Mouse (Mus musculus) G1E (cell line): Measurements from ENCODE around the gene Gm21820. TPM values are rescaled to one million over a fixed set of nuclear protein-coding genes. Genes with fewer than 3 reads are reported as not detected.
"Not testable (repeated sequence)": the region's sequence is repeated elsewhere in the genome, so short reads cannot be mapped to it uniquely, and the experiment has no call there.

ENCODE experiments used
- ATAC-seq: 2 replicates; pipeline ENCODE4 v1.8.0; 2016; ENCODE audit warnings: mild to moderate bottlenecking; ENCODE audit not compliant: insufficient number of reproducible peaks, poor library complexity, low FRiP score, severe bottlenecking; ENCODE audit errors: extremely low read depth
- DNase-seq: peaks from one replicate; pipeline ENCODE4 v3.0.0; 2012; ENCODE audit warnings: low spot score
- H3K27me3 ChIP-seq: 2 replicates; pipeline ENCODE4 v1.6.1; 2012; ENCODE audit warnings: mild to moderate bottlenecking, low read length, inconsistent platforms; ENCODE audit not compliant: insufficient read depth
- H3K36me3 ChIP-seq: replicated peaks from 2 replicates; pipeline ENCODE3; 2012; ENCODE audit warnings: mild to moderate bottlenecking, inconsistent platforms
- H3K4me1 ChIP-seq: 2 replicates; pipeline ENCODE4 v1.6.1; 2012; ENCODE audit warnings: low read depth, low read length, inconsistent platforms, mixed read lengths; ENCODE audit not compliant: insufficient read depth
- H3K4me3 ChIP-seq: 2 replicates; pipeline ENCODE4 v1.5.1; 2012; ENCODE audit warnings: low read depth, mild to moderate bottlenecking, inconsistent platforms, low read length, moderate library complexity, mixed read lengths
- H3K9me3 ChIP-seq: replicated peaks from 2 replicates; pipeline ENCODE4 v1.6.1; 2012; ENCODE audit warnings: inconsistent platforms
- polyA plus RNA-seq: library from polyadenylated mRNA; stranded (reverse); fragments of >175 nt; gene quantifications from 2 replicates; pipeline ENCODE4 v1.2.3, GENCODE M21; 2012
- total RNA-seq, 2 experiments: library from RNA; stranded (forward) in 1 of 2; stranded (reverse) in 1 of 2; fragments of 200-1000 nt in 1 of 2; fragments of >200 nt in 1 of 2; fragmentation: Nextera tagmentation in 1 of 2; gene quantifications; 2 replicates each; pipeline ENCODE4 v1.2.3; 2014 to 2017

Gm21820 gene
- total RNA-seq (2014; fragmentation: Nextera tagmentation) (not detected in 2 replicates), total RNA-seq (2017) (not detected in 2 replicates), polyA plus RNA-seq (not detected in 2 replicates)

DNA sequence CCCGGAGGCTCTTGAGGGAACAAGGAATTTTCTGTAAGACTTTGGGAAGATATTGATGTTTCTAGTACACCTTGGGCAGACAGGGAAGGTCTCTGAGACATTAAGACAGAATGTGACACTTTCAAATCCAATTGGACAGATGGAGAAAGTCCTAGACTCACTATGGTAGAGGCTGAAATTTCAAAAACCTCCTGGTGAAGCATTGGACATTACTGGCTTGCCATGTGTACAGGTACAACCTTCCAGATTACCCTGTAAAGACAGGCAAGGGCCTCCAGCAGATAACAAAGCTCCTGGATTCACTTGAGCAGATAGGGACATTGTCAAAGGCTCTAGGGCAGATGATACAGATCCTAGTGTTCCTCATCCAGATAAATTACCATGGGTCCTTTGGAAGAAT, at the start of gene Gm21820:
Gene Gm21820, minus strand, starts transcription at position 101 of the 400 bp plus-strand sequence.
- H3K4me1 ChIP-seq, H3K36me3 ChIP-seq, H3K9me3 ChIP-seq, ATAC-seq, DNase-seq, H3K4me3 ChIP-seq, H3K27me3 ChIP-seq: not testable (repeated sequence)

Other genes starting within 250 kb of the Gm21820 start
- not detected in 2 replicates for gene Gm20918, start 205.5 kb downstream of the Gm21820 start, total RNA-seq (2014; fragmentation: Nextera tagmentation)
- not detected in 2 replicates for gene Gm20918, start 205.5 kb downstream of the Gm21820 start, total RNA-seq (2017)
- gene Gm20918, start 205.5 kb downstream of the Gm21820 start, polyA plus RNA-seq: not detected in 2 replicates